Mouse (Mus musculus) thymus, postnatal 4 days (tissue): ENCODE results near the gene Cdk14.
A peak's percentile ranks its signal among the peaks of the same experiment; 100 is the strongest.

Experiments
- DNase-seq: peaks from one replicate; pipeline ENCODE4 v3.0.0; 2021

Gene Cdk14

DNA sequence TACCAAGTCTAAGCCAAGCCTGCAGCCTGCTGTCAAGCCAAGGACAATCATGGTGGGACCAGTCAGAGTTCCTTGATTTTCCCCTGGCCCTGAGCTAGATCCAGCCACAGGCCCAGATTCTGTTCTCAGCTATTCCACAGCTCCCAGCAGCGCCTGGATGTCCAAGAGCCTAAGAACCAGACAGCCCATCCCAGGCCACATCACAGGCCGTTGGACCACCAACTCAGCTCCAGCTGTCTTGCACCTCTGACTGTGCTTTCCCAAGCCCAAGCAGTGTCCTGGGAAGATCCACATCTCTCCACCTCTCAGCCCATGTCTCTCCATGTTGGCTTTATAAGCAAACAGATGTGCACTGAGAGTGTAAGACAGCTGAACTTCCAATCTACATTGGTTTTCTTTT is 114.8 kb downstream of the Cdk14 start:
- DNase-seq, result no peak

DNA sequence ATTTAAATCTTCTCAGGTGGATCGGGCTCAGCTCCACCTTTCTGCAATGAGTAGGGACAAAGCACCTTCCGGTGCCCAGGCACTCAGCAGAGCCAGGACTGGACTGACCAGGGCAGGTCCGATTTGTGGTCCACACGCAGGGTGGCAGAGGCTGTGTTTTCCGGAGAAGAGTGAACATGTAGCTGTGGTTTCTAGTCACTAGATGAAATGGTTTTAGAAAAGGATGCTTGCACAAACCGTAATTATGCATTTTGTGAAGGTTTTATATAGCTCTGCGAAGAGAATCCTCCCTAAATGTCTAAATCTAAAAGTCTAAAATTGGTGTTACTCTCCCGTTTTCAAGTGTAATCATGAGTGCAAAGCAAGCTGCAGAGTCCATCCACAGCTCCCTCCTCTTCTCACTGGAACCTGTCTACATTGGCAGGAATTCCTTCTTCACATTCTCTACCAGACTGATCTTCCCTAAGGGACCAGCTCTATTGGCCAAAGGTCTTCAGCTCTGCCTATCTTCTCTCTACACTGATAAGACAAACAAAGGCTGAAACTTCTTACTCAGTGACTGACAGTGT is 116.9 kb downstream of the Cdk14 start:
- DNase-seq, result no peak

GRCm38 (mm10) chr5:5301571-5302079 is 118.5 kb downstream of the Cdk14 start:
- DNase-seq, result no peak

- no peak for DNase-seq
Observed at GRCm38 (mm10) chr5:5300998-5301397, 119.1 kb downstream of the Cdk14 start.

DNA sequence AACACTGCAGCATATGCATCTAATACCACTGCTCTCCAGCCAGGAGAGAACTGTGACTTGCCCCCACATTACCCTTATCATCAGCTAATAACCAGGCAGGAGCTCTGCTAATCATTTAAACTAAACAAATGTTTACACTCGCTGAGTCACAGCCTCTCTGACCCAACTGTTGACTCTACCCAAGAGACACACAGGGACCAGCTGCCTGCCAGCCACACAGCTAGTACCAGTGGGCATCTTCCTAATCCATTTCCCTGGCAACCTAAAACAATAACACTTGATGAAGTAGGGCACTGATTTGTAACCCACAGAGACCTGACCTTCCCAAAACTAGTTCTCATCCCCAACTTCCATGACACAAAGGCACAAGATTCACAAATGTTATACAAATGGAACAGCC is 119.8 kb downstream of the Cdk14 start:
- DNase-seq, result no peak

GRCm38 (mm10) chr5:5297222-5297621 is 122.9 kb downstream of the Cdk14 start:
- no peak for DNase-seq

- DNase-seq, result no peak
Observed at GRCm38 (mm10) chr5:5296773-5297172, 123.3 kb downstream of the Cdk14 start.

DNA sequence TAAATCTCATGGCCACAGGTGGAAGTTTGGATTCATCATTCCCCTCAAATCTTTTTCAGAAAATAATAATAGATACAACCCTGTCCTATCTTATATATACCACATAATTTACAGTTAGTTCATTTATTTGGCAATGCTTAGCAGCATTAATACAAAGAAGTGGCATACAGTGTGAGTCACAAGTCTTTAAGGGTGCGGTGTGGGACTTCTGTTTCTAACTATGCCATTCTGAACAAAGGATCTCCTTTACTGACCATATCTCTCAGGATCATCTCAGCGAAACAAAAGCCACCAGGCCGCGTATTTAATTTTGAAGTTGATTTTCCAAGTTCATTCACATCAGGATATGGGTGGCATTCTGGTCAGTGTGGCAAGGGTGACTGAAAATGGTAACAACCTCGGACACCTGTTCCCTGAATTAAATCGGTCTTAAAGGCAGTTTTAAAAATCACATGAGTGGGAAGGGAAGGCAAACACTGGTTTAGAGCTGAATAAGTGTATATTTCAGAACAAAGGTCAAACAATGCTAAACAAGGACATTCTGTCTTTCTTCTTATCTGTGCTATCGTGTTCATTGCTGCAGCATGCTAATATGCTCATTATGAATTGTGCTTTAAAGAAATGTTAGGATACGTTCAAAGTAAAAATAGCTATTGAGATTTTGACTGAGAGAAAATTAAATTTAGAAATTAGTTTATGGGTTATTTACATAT is 127.1 kb downstream of the Cdk14 start:
- DNase-seq, result no peak

DNA sequence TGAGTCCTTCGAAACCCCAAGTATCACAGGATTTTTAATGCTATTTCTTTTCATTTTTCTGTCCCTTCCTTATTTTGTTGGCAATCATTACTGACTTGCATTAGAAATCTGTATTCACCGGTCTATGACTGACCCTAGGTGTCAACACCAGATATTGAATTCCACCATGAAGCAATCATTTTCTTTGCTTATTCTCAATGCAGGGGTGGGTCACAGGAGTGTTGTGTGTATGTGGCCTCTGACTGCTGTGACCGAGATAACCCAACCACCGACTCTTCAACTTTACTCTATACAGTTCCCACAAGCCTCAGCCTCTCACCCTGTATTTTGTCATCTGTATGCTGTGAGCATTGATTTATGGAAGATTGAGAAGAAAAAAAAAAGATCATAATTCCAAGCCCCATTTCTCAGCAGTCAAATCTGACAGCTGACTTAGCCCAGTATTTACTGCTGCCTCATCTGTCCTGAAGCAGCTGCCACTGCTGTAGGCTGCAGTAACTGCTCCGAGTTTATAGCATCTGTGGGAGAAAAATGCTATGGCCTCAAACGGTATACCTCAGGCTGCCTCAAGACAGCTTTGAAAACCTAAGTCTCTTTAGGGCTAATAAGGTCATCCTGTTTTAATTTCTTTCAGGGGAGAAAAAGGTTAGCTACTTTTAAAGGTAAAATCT is 128.7 kb downstream of the Cdk14 start:
- DNase-seq, result no peak

DNA sequence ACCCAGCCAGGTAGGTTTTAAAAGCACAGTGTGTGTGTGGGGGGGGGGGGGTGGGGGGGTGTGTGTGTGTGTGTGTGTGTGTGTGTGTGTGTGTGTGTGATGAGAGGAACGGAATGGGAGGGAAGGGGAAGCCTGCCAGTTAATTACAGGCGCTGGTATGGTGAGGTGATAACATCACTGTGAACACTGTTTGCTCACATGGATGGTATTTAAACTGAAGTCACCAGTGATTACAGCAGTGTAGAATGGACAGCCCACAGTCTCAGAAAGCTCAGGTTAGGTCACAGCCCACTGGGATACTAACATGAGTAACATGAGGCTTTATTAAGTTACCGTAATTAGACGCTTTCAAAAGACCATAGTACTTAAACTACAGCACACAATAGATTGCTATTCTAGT is 129.4 kb downstream of the Cdk14 start:
- DNase-seq, result no peak

DNA sequence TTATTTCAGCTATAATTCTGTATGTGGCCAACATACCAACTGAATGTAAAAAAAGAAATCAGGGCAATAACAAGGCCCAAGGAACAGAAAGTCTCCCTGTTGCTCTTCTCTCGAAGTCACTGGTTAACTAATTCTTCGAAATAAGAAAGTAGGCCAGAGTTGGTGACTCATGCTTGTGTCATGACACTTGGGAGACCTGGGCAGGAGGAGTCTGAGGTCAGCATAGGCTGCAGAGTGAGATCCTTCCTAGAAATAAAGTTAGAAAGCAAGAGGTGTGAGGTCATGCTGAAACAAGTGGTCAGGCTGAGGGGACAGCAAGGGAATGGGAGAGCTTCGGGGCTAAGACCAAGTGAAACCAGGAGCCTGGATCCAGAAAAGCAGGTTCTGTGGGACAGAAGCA is 134.2 kb downstream of the Cdk14 start:
- DNase-seq, result no peak

GRCm38 (mm10) chr5:5284531-5284930 is 135.6 kb downstream of the Cdk14 start:
- DNase-seq, result no peak

DNA sequence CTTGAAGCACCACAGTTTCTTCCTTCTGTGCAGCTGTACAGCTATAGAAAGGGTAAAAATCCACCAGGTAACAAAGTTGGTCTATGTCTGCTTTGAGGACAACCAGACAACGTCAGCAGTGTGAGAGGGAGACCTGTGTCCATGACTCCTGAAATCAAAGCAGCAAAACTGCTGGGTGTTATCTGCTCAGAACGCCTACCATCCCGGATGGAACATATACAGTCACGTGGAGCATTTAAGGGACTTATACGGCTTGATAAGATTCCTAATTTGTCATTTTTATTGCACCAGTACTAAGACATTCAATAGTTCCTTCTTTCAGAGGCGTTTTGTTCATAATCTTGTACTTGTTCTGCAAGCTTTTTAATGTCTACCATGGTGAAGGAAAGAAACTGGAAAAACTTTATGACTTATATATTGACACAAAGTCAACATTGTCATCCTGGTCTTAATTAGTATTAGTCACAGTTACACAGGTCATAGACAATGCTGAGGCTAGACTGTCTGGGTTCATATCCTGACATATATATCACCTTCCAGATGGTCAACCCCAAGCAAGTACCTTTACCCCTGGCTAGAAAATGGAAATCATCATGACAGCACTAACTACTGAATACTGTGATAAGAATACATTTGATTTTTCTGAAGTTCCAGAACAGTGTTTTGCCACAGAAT is 136.2 kb downstream of the Cdk14 start:
- DNase-seq, result no peak

GRCm38 (mm10) chr5:5282425-5282824 is 137.7 kb downstream of the Cdk14 start:
- DNase-seq, result no peak

DNA sequence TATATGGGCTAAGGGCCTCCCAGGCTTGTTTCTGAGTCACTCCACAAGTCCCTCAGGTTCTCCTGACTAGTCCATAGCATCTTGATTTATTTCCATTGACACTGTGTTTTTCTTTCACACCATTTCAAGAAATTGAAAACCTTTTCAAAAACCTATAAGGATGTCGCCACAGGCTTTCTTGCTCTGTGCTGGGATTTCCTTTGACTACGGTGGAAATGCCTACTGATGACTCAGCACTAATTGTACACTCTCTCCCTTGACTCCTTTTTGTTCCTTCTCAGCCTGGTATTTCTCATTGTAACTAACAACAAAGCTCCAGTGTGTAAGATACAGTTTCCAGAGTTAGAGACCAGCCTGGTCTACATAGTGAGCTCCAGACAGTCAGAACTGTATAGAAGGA is 144.8 kb downstream of the Cdk14 start:
- no peak for DNase-seq

DNA sequence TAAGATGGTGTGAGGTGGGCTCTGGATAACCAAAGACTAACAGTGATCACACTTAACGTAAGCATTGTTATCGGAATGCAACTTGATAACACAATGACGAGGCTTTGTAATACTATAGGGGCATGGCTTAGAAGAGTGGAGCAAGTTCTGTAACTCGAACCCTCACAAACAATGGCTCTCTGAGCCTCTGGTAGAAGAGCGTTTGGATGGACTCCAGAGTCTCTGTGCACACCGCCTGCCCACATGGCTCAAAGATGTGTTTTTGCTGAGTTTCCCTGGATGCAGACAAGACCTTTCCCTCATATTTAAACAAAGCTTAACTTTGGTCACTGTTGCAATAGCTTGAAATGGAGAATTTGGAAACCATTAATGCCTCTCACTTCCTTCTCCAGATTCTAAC is 145.8 kb downstream of the Cdk14 start:
- DNase-seq, result no peak

- no peak for DNase-seq
Observed at GRCm38 (mm10) chr5:5266787-5267126, 153.4 kb downstream of the Cdk14 start.

DNA sequence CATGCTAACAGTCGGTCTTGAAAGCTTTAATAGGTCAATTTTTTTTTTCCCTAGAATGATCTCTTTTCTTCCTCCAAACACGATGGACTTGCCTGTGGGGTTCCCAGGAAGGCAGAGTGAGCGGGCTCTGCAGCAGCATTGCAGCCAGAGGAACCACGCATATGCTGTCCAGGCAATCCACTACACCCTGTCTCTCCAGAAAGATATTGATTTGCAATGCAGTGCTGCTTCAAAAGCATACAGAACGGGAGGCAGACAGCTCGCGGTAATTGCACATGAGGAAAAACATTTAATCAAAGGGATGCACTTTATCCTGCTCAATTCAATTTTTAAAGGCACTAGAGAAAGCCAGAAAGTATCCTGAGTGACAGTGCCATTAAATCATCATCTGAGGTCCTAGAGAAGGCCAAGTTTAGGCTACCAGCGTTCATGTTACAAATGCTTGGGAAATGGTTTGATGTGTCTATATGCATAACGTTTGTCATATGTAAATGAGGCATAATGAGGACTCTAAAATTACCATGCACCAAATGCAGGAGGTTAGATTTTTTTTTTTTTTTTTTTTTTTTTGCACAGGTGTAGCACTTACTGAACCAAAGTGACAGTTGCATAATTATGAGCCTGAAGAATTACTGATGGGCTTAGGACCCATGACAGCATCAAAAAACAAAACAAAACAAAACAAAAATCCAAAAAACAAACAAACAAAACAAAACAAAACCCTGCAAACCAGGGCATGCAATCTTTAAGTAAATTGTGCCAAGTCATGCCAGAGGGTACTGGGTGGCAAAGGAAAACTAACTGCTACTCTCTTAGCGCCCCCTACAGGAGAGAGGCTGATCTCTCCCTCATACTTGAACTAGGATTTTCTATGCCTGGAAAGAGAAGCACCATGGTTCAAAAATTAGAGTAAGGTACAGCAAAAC is 154.0 kb downstream of the Cdk14 start:
- DNase-seq, result peak; percentile 27

DNA sequence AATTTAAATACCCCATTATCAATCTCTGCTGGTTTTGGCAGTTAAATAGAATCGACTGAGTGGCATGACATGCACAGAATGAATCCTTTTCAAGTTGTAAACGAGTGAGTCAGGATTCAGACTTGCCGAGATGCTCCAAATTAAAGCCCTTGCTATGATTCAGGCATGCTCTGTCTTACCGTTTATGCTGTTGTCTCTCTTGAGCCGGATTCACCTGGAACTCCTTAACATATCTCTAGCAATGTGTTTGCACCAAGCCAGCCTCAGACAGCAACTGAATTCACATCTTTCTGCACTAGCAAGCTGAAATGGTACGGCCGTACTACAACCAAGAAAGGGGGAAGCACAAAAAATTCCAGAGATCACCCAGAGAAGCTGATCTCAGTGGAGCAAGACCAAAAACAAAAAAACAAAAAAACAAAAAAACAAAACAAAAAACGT is 154.7 kb downstream of the Cdk14 start:
- DNase-seq, result no peak

GRCm38 (mm10) chr5:5264712-5265111 is 155.4 kb downstream of the Cdk14 start:
- DNase-seq, result no peak

DNA sequence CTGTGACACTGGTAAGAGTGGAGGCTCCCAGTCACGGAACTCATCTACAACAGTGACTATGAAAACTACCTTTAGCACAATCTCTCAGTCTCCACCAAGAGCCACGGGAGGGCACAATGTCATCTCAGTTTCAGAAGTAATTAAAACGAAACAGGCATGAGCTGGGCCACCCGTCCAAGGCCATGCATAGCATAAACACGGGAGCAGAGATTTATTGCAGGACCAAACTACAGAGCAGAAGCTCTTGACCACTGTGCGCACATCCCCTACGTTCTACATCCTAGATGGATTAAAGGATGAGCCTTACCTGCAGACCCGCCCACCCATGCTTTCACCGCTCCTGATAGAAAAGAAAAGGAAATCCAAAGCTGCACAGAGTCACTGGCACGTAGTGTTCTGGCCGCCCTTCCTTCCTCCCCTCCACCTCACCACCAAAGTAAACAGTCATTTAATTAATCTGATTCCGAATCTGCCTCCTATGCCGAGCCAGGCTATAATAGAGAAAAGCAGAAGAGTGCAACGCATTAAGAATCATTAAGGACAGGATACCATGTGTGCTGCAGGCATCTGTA is 158.3 kb downstream of the Cdk14 start:
- no peak for DNase-seq
